Mouse (Mus musculus) activated CD4-positive, CD25-positive, alpha-beta regulatory T cell, adult 9 weeks (primary cell): ENCODE measurements around the gene Col4a6. TPM values are rescaled to one million over a fixed set of nuclear protein-coding genes. Genes with fewer than 3 reads are reported as not detected.

Experiments used
- polyA plus RNA-seq: library from polyadenylated mRNA; unstranded; fragments of 100-300 nt; shearing (Covaris generic); gene quantifications from one replicate; pipeline ENCODE4 v1.2.1, GENCODE M21; 2017

The Col4a6 gene
- not detected for polyA plus RNA-seq

GRCm38 (mm10) chrX:141473470-141474302 is at the start of gene Col4a6:
TSS of gene Col4a6 (minus strand) at chrX:141474076.

GRCm38 (mm10) chrX:141475110-141475509 is 1.2 kb upstream of the Col4a6 start, which contains the start of gene Col4a5:
TSS of gene Col4a5 (plus strand) at chrX:141475385.

Other genes with a start within 250 kb of the Col4a6 start
- gene Col4a5, start 1.3 kb upstream of the Col4a6 start, polyA plus RNA-seq, result not detected